Mouse (Mus musculus) hindbrain, embryonic 14.5 days (tissue): ENCODE data around the gene Rbbp4. TPM values are rescaled to one million over a fixed set of nuclear protein-coding genes. Genes with fewer than 3 reads are reported as not detected.

ENCODE experiments used
- ATAC-seq: fragments of 200-750 bp; cut with Nextera tagmentation; 2 replicates; pipeline ENCODE4 v1.8.0; 2017; ENCODE audit warnings: moderate number of reproducible peaks, mild to moderate bottlenecking, moderate TSS enrichment, moderate library complexity; ENCODE audit not compliant: low FRiP score
- DNase-seq: peaks from one replicate; pipeline ENCODE4 v3.0.0-alpha.2; 2015; ENCODE audit warnings: low spot score
- H3K27ac ChIP-seq: fragments of 300-500 bp; sonication (generic); 2 replicates; pipeline ENCODE4 v1.5.1; 2014; ENCODE audit warnings: mild to moderate bottlenecking, moderate library complexity
- H3K27me3 ChIP-seq: fragments of 300-500 bp; sonication (generic); 2 replicates; pipeline ENCODE4 v1.6.1; 2014; ENCODE audit warnings: mild to moderate bottlenecking, low read length, mixed read lengths; ENCODE audit not compliant: control insufficient read depth, insufficient read depth
- H3K36me3 ChIP-seq: fragments of 300-500 bp; sonication (generic); replicated peaks from 2 replicates; pipeline ENCODE4 v1.6.1; 2014; ENCODE audit not compliant: control insufficient read depth, insufficient read depth
- H3K4me1 ChIP-seq: fragments of 300-500 bp; sonication (generic); replicated peaks from 2 replicates; pipeline ENCODE4 v1.6.1; 2014; ENCODE audit warnings: antibody characterized with exemption, low read length, mixed read lengths; ENCODE audit not compliant: control insufficient read depth, insufficient read depth
- H3K4me2 ChIP-seq: fragments of 300-500 bp; sonication (generic); replicated peaks from 2 replicates; pipeline ENCODE4 v1.6.1; 2014; ENCODE audit warnings: mild to moderate bottlenecking, moderate library complexity
- H3K4me3 ChIP-seq: fragments of 300-500 bp; sonication (generic); replicated peaks from 2 replicates; pipeline ENCODE4 v1.5.1; 2014; ENCODE audit warnings: mild to moderate bottlenecking, low read length
- H3K9ac ChIP-seq: fragments of 300-500 bp; sonication (generic); 2 replicates; pipeline ENCODE4 v1.6.1; 2014
- H3K9me3 ChIP-seq: fragments of 300-500 bp; sonication (generic); 2 replicates; pipeline ENCODE4 v1.6.1; 2016; ENCODE audit warnings: low read length; ENCODE audit not compliant: control insufficient read depth
- WGBS: fragments of 180-500 bp; shearing (Covaris S2); extraction: QIAGEN DNeasy Blood & Tissue Kit; methylation state at CpG from one replicate; pipeline ENCODE4 v1.1.7; 2014; 5-methylcytosine and 5-hydroxymethylcytosine counted together
- polyA plus RNA-seq: library from polyadenylated mRNA; unstranded; fragments of >200 nt; fragmentation: Nextera tagmentation; extraction: Ambion mirVana; gene quantifications from 2 replicates; pipeline ENCODE4 v1.2.1, GENCODE M21; 2014

Gene Rbbp4
- polyA plus RNA-seq, 1 experiment from 2014 or later = 251 TPM

GRCm38 (mm10) chr4:129272756-129273046, 62.5 kb downstream of the Rbbp4 start:
- Histone ChIP-seq H3K36me3 (no peaks in the 10 kb centered on the region), H3K4me1 (no peaks in the 10 kb centered on the region), H3K9ac (no peak overlapping the region), H3K27ac (no peak overlapping the region), H3K9me3 (no peaks in the 10 kb centered on the region), H3K4me2 (no peak overlapping the region), H3K4me3 (no peak overlapping the region), H3K27me3 (no peaks in the 10 kb centered on the region)
- DNase-seq = no peak
- ATAC-seq = no peak
- 45% methylated on average over 5 of the region's 5 CpGs for WGBS

- WGBS = 32% methylated on average over 15 of the region's 15 CpGs
- Histone ChIP-seq H3K36me3 (no peaks in the 10 kb centered on the region), H3K27me3 (no peaks in the 10 kb centered on the region), H3K4me1 (no peaks in the 10 kb centered on the region), H3K4me3 (no peak overlapping the region), H3K9ac (no peak overlapping the region), H3K27ac (no peak overlapping the region), H3K9me3 (no peaks in the 10 kb centered on the region), H3K4me2 (no peak overlapping the region)
- DNase-seq (no peak), ATAC-seq (no peak)
Measured at GRCm38 (mm10) chr4:129271991-129272755, 63.0 kb downstream of the Rbbp4 start.

- H3K36me3 ChIP-seq = no peaks in the 10 kb centered on the region
- DNase-seq (no peak), ATAC-seq (no peak)
- H3K4me3 ChIP-seq = no peak overlapping the region
- no peaks in the 10 kb centered on the region for H3K27me3 ChIP-seq
- 67% methylated on average over 1 of the region's 1 CpGs for WGBS
- H3K9ac ChIP-seq = no peak overlapping the region
- H3K4me2 ChIP-seq = no peak overlapping the region
- H3K9me3 ChIP-seq = no peaks in the 10 kb centered on the region
- H3K4me1 ChIP-seq = no peaks in the 10 kb centered on the region
- H3K27ac ChIP-seq = no peak overlapping the region
Measured at GRCm38 (mm10) chr4:129268698-129269097, 66.5 kb downstream of the Rbbp4 start.

GRCm38 (mm10) chr4:129266821-129267220, 68.3 kb downstream of the Rbbp4 start:
- H3K36me3 ChIP-seq = no peaks in the 10 kb centered on the region
- no peak overlapping the region for H3K9ac ChIP-seq
- H3K4me2 ChIP-seq = no peak overlapping the region
- no peaks in the 10 kb centered on the region for H3K27me3 ChIP-seq
- H3K4me3 ChIP-seq = no peak overlapping the region
- H3K4me1 ChIP-seq = 0 out of 2 replicates have a peak, but pooled peaks cover 7% of the 10 kb centered on the region
- DNase-seq (no peak), ATAC-seq (no peak)
- H3K9me3 ChIP-seq = no peaks in the 10 kb centered on the region
- no peak overlapping the region for H3K27ac ChIP-seq
- WGBS = 70% methylated on average over 5 of the region's 5 CpGs

GRCm38 (mm10) chr4:129266191-129266590, 69.0 kb downstream of the Rbbp4 start:
- 91% methylated on average over 4 of the region's 4 CpGs for WGBS

GRCm38 (mm10) chr4:129263225-129264021, 71.7 kb downstream of the Rbbp4 start:
- Histone ChIP-seq H3K4me3 (no peak overlapping the region), H3K4me2 (no peak overlapping the region), H3K9ac (no peak overlapping the region), H3K27ac (no peak overlapping the region), H3K27me3 (no peaks in the 10 kb centered on the region), H3K4me1 (peaks cover 11% of the 10 kb centered on the region), H3K9me3 (no peaks in the 10 kb centered on the region), H3K36me3 (no peaks in the 10 kb centered on the region)
- DNase-seq (no peak), ATAC-seq (no peak)
- 41% methylated on average over 19 of the region's 19 CpGs for WGBS

More at GRCm38 (mm10) chr4:129266191-129266590, 69.0 kb downstream of the Rbbp4 start:
- Histone ChIP-seq H3K9me3 (no peaks in the 10 kb centered on the region), H3K9ac (no peak overlapping the region), H3K27me3 (no peaks in the 10 kb centered on the region), H3K27ac (no peak overlapping the region), H3K36me3 (no peaks in the 10 kb centered on the region), H3K4me3 (no peak overlapping the region), H3K4me1 (0 out of 2 replicates have a peak, but pooled peaks cover 7% of the 10 kb centered on the region), H3K4me2 (no peak overlapping the region)
- ATAC-seq (no peak), DNase-seq (no peak)

- H3K27me3 ChIP-seq = no peaks in the 10 kb centered on the region
- no peak for DNase-seq
- no peak within 1 kb of the TSS; the same call in 1 of the 2 replicates for H3K9ac ChIP-seq
- H3K4me1 ChIP-seq = peaks cover 16% of the 10 kb centered on the region
- H3K36me3 ChIP-seq = no peaks in the 10 kb centered on the region
- H3K4me2 ChIP-seq = no peak within 1 kb of the TSS
- WGBS = 19% methylated on average over 2 of the region's 4 CpGs
- no peak within 1 kb of the TSS for H3K4me3 ChIP-seq
- no peaks in the 10 kb centered on the region for H3K9me3 ChIP-seq
- no peak within 1 kb of the TSS for H3K27ac ChIP-seq
- ATAC-seq = no peak
Measured at GRCm38 (mm10) chr4:129261196-129261595, 74.0 kb downstream of the Rbbp4 start, which contains the start of gene C77080. Gene C77080 (minus strand): TSS chr4:129261404.

- no peak overlapping the region; the same call in 1 of the 2 replicates for H3K9ac ChIP-seq
- ATAC-seq = no peak
Measured at GRCm38 (mm10) chr4:129260678-129261077, 74.5 kb downstream of the Rbbp4 start.

GRCm38 (mm10) chr4:129259101-129259500, 76.1 kb downstream of the Rbbp4 start:
- Histone ChIP-seq H3K9me3 (no peaks in the 10 kb centered on the region), H3K36me3 (no peaks in the 10 kb centered on the region), H3K4me3 (no peak overlapping the region), H3K4me2 (no peak overlapping the region), H3K27me3 (no peaks in the 10 kb centered on the region), H3K9ac (no peak overlapping the region), H3K4me1 (peaks cover 16% of the 10 kb centered on the region), H3K27ac (no peak overlapping the region)
- DNase-seq = no peak
- ATAC-seq = no peak
- 44% methylated on average over 4 of the region's 4 CpGs for WGBS

More at GRCm38 (mm10) chr4:129260678-129261077, 74.5 kb downstream of the Rbbp4 start:
- no peaks in the 10 kb centered on the region for H3K27me3 ChIP-seq
- no peak overlapping the region for H3K27ac ChIP-seq
- H3K36me3 ChIP-seq = no peaks in the 10 kb centered on the region
- no peak overlapping the region for H3K4me3 ChIP-seq
- peaks cover 16% of the 10 kb centered on the region for H3K4me1 ChIP-seq
- DNase-seq = no peak
- no peaks in the 10 kb centered on the region for H3K9me3 ChIP-seq
- 14% methylated on average over 6 of the region's 6 CpGs for WGBS
- H3K4me2 ChIP-seq = no peak overlapping the region
